Mouse (Mus musculus) heart, embryonic 16.5 days (tissue): Measurements from ENCODE around the gene Serpinb12. TPM values are rescaled to one million over a fixed set of nuclear protein-coding genes. Genes with fewer than 3 reads are reported as not detected.
"Not testable (repeated sequence)": the region's sequence is repeated elsewhere in the genome, so short reads cannot be mapped to it uniquely, and the experiment has no call there.

Experiments used
- ATAC-seq: fragments of 200-750 bp; cut with Nextera tagmentation; replicated peaks from 2 replicates; pipeline ENCODE4 v1.8.0; 2017; ENCODE audit warnings: moderate number of reproducible peaks; ENCODE audit not compliant: insufficient read depth, low FRiP score; ENCODE audit errors: extremely low read depth
- H3K27ac ChIP-seq: fragments of 300-500 bp; sonication (generic); 2 replicates; pipeline ENCODE4 v1.5.1; 2014; ENCODE audit warnings: mild to moderate bottlenecking, low read length, control low read depth, moderate library complexity
- H3K27me3 ChIP-seq: fragments of 300-500 bp; sonication (generic); 2 replicates; pipeline ENCODE4 v1.6.1; 2014; ENCODE audit warnings: low read length, mixed read lengths; ENCODE audit not compliant: control insufficient read depth, insufficient read depth
- H3K36me3 ChIP-seq: fragments of 300-500 bp; sonication (generic); 2 replicates; pipeline ENCODE4 v1.6.1; 2014; ENCODE audit not compliant: control insufficient read depth, insufficient read depth
- H3K4me1 ChIP-seq: fragments of 300-500 bp; sonication (generic); 2 replicates; pipeline ENCODE4 v1.6.1; 2014; ENCODE audit warnings: low read length, mixed read lengths; ENCODE audit not compliant: control insufficient read depth, insufficient read depth
- H3K4me2 ChIP-seq: fragments of 300-500 bp; sonication (generic); 2 replicates; pipeline ENCODE4 v1.6.1; 2014; ENCODE audit warnings: low read depth, mild to moderate bottlenecking, control low read depth, low read length
- H3K4me3 ChIP-seq: fragments of 300-500 bp; sonication (generic); 2 replicates; pipeline ENCODE4 v1.5.1; 2014; ENCODE audit warnings: mild to moderate bottlenecking, control low read depth, low read length
- H3K9ac ChIP-seq: fragments of 300-500 bp; sonication (generic); 2 replicates; pipeline ENCODE4 v1.6.1; 2014; ENCODE audit warnings: low read length, control low read depth
- H3K9me3 ChIP-seq: fragments of 300-500 bp; sonication (generic); replicated peaks from 2 replicates; pipeline ENCODE4 v1.6.1; 2016; ENCODE audit warnings: low read length; ENCODE audit not compliant: control insufficient read depth
- WGBS: fragments of 180-500 bp; shearing (Covaris S2); extraction: QIAGEN DNeasy Blood & Tissue Kit; methylation state at CpG from one replicate; pipeline ENCODE4 v1.1.7; 2014; 5-methylcytosine and 5-hydroxymethylcytosine counted together
- polyA plus RNA-seq: library from polyadenylated mRNA; unstranded; fragments of >200 nt; fragmentation: Nextera tagmentation; extraction: Ambion mirVana; gene quantifications from 2 replicates; pipeline ENCODE4 v1.2.1, GENCODE M21; 2015

The Serpinb12 gene
- polyA plus RNA-seq, result 0.37 and 0.56 TPM in 2 replicates

- Histone ChIP-seq H3K4me3 (no peak within 1 kb of the TSS), H3K9me3 (no peaks in the 10 kb centered on the region), H3K27me3 (no peaks in the 10 kb centered on the region), H3K4me2 (no peak within 1 kb of the TSS), H3K4me1 (no peaks in the 10 kb centered on the region), H3K36me3 (no peaks in the 10 kb centered on the region), H3K27ac (no peak within 1 kb of the TSS), H3K9ac (no peak within 1 kb of the TSS)
- ATAC-seq, result no peak
- 64% methylated on average over 6 of the region's 6 CpGs for WGBS
Measured at GRCm38 (mm10) chr1:106934265-106934664, at the start of gene Serpinb12. TSS of gene Serpinb12 (plus strand) at chr1:106934449.

- not testable (repeated sequence) for ATAC-seq, H3K4me1 ChIP-seq, H3K4me2 ChIP-seq, H3K9ac ChIP-seq, H3K4me3 ChIP-seq, H3K27me3 ChIP-seq, H3K27ac ChIP-seq, H3K36me3 ChIP-seq, H3K9me3 ChIP-seq
Measured at GRCm38 (mm10) chr1:106895142-106895541, 39.1 kb upstream of the Serpinb12 start.

GRCm38 (mm10) chr1:106901406-106901805 lies 32.8 kb upstream of the Serpinb12 start:
- Histone ChIP-seq H3K9ac (no peak overlapping the region), H3K4me1 (no peaks in the 10 kb centered on the region), H3K27me3 (no peaks in the 10 kb centered on the region), H3K9me3 (no peaks in the 10 kb centered on the region), H3K4me3 (no peak overlapping the region), H3K4me2 (no peak overlapping the region), H3K36me3 (no peaks in the 10 kb centered on the region), H3K27ac (no peak overlapping the region)
- ATAC-seq, result no peak
- WGBS, result 32% methylated on average over 4 of the region's 4 CpGs

- no peaks in the 10 kb centered on the region for H3K36me3 ChIP-seq
- H3K27ac ChIP-seq, result no peak overlapping the region
- WGBS, result 65% methylated on average over 4 of the region's 4 CpGs
- no peak for ATAC-seq
- H3K4me1 ChIP-seq, result no peaks in the 10 kb centered on the region
- no peak overlapping the region for H3K4me2 ChIP-seq
- no peaks in the 10 kb centered on the region for H3K27me3 ChIP-seq
- no peaks in the 10 kb centered on the region for H3K9me3 ChIP-seq
- H3K4me3 ChIP-seq, result no peak overlapping the region
- H3K9ac ChIP-seq, result no peak overlapping the region
Measured at GRCm38 (mm10) chr1:106931954-106932353, 2.3 kb upstream of the Serpinb12 start.

GRCm38 (mm10) chr1:106933658-106934057 lies 591 bp upstream of the Serpinb12 start:
- H3K4me1 ChIP-seq, result no peaks in the 10 kb centered on the region
- no peak overlapping the region for H3K4me3 ChIP-seq
- H3K36me3 ChIP-seq, result no peaks in the 10 kb centered on the region
- no peak overlapping the region for H3K27ac ChIP-seq
- H3K4me2 ChIP-seq, result no peak overlapping the region
- no peaks in the 10 kb centered on the region for H3K9me3 ChIP-seq
- no peaks in the 10 kb centered on the region for H3K27me3 ChIP-seq
- H3K9ac ChIP-seq, result no peak overlapping the region
- ATAC-seq, result no peak

- Histone ChIP-seq H3K27me3 (no peaks in the 10 kb centered on the region), H3K4me2 (no peak overlapping the region), H3K9me3 (no peaks in the 10 kb centered on the region), H3K27ac (no peak overlapping the region), H3K4me3 (no peak overlapping the region), H3K4me1 (no peaks in the 10 kb centered on the region), H3K36me3 (no peaks in the 10 kb centered on the region), H3K9ac (no peak overlapping the region)
- ATAC-seq, result no peak
- WGBS, result 63% methylated on average over 1 of the region's 1 CpGs
Measured at GRCm38 (mm10) chr1:106947217-106947616, 13.0 kb downstream of the Serpinb12 start.

GRCm38 (mm10) chr1:106959981-106960380 lies 25.7 kb downstream of the Serpinb12 start:
- Histone ChIP-seq H3K9ac (no peak overlapping the region), H3K27ac (no peak overlapping the region), H3K4me3 (no peak overlapping the region), H3K4me1 (no peaks in the 10 kb centered on the region), H3K27me3 (no peaks in the 10 kb centered on the region), H3K4me2 (no peak overlapping the region), H3K9me3 (no peaks in the 10 kb centered on the region), H3K36me3 (no peaks in the 10 kb centered on the region)
- ATAC-seq, result no peak
- 69% methylated on average over 3 of the region's 3 CpGs for WGBS

- 31% methylated on average over 3 of the region's 3 CpGs for WGBS
- Histone ChIP-seq H3K27ac (no peak overlapping the region), H3K4me2 (no peak overlapping the region)
Measured at GRCm38 (mm10) chr1:106961023-106961422, 26.8 kb downstream of the Serpinb12 start.

GRCm38 (mm10) chr1:106980684-106981083 lies 46.4 kb downstream of the Serpinb12 start, which contains the start of gene Serpinb13:
TSS of gene Serpinb13 (plus strand) at chr1:106980984.
- Histone ChIP-seq H3K4me2 (no peak within 1 kb of the TSS), H3K9me3 (no peaks in the 10 kb centered on the region), H3K4me1 (no peaks in the 10 kb centered on the region), H3K4me3 (no peak within 1 kb of the TSS), H3K27ac (no peak within 1 kb of the TSS), H3K27me3 (no peaks in the 10 kb centered on the region), H3K36me3 (no peaks in the 10 kb centered on the region), H3K9ac (no peak within 1 kb of the TSS)
- ATAC-seq, result no peak

More at GRCm38 (mm10) chr1:106961023-106961422, 26.8 kb downstream of the Serpinb12 start:
- Histone ChIP-seq H3K27me3 (no peaks in the 10 kb centered on the region), H3K9ac (no peak overlapping the region), H3K9me3 (no peaks in the 10 kb centered on the region), H3K36me3 (no peaks in the 10 kb centered on the region), H3K4me1 (no peaks in the 10 kb centered on the region), H3K4me3 (no peak overlapping the region)
- no peak for ATAC-seq

GRCm38 (mm10) chr1:106983092-106983491 lies 48.8 kb downstream of the Serpinb12 start:
- Histone ChIP-seq H3K4me3 (no peak overlapping the region), H3K4me1 (no peaks in the 10 kb centered on the region), H3K4me2 (no peak overlapping the region), H3K36me3 (no peaks in the 10 kb centered on the region), H3K9ac (no peak overlapping the region), H3K27me3 (no peaks in the 10 kb centered on the region), H3K27ac (no peak overlapping the region), H3K9me3 (no peaks in the 10 kb centered on the region)
- no peak for ATAC-seq
- WGBS, result 94% methylated on average over 1 of the region's 1 CpGs
